Mouse (Mus musculus) kidney, postnatal 4 days (tissue): ENCODE results near the gene Snrk.

Experiments
- DNase-seq, 2 experiments: peaks; one replicate each; pipeline ENCODE4 v3.0.0; 2021; ENCODE audit warnings: mixed read lengths in 2 of 2

Gene Snrk

DNA sequence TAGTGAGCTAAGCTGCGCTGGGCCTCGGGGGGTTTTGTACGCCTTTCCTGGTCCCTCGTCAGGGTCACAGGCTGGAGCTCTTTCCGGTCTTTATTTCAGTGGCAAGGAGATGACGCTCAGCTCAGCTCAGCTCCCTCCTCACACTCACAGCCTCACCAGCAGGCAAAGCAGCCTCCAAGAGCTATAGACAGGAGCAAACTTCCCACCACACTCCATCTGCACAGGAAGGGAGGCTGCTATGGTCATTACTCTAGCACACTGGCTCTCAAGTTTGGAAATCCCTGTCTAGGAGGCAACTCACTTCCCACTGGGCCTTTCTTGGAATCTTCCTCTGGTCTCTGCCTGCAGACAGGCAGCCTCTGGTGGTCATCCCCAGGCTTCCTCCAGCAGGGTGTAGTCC, 68.9 kb downstream of the Snrk start:
- DNase-seq: no peak

DNA sequence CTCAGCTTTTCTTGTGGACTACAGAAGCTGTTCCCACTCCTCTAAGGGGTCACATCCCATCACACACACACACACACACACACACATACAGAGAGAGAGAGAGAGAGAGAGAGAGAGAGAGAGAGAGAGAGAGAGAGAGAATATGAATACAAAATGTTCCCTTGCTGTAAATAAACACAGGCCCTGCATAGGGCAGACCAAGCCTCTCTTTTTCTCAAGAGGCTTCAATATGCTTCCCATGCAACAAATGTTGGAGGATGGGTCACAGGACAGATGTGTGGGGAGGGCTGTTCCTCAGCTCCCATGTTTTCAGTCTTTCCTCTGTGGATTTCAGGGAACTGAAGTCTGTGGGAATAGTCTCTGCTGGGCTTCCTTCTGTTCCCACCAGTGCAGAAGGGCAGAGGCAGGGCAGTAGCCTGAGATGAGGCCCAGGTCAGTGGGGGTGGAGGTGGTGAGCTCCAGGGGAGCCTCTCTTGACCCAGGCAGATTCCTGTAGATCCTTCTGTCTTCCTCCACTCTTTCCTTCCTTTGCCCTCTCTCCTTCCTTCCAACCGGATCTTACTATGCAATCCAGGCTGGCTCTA, 69.7 kb downstream of the Snrk start:
- no peak for DNase-seq

DNA sequence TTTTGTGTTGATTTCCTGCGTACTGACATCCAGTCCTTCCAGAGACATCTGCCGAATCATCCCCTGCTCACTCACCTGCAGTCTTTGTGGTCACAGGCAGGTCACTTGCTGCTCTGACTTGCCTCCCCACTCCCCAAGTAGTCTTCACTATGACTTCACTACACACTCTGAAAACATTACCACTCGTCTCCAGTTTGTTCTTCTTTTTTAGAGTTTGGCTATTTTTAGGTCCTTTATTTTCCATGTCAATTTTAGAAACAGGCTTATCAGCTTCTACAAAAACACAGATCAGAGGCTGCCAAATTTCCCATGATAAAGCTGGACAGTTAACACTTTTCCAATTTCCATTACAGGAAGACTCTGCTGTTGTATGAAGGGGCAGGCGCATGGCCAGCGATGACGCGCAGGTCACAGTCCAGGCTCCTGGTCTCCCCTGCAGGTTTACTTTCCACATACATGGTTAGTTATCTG, 70.4 kb downstream of the Snrk start:
- DNase-seq: no peak

DNA sequence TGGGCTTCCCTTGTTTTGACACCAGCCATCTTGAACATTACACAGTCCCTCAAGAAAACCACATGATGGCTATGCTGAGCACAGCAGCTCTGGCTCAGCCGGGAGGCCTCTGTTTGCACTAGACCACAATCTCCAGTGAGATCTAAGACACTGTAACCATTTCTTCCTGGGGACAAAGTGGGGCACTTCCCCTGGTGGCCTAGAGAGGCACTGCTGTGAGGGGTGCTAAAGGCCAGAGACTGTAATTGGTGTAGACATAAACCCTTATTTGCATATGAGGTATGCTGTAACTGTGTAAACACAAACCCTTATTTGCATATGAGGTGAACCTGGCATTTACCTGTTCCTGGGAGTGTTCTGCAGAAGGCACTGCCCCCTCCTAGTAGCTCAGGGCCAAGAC, 71.7 kb downstream of the Snrk start:
- peak in 1 of 2 experiments; percentile 57 for DNase-seq

DNA sequence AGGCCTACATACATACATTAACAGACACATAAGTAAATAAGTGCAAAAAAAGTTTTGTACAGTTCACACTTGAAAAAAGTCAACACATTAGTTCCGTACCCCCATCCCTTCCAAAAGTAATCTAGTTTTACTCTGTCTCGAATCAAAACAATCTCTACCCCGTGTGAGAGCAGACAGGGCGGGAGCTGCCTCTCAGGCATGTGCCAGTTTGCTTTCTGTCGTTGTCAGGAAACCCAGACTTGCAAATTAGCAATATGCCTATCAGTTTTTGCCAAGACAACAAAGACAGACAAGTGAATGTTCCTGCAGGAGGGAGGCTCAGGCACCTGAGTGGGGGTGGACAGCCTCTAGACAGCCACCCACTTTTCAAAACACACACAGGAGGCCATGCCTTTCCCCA, 76.3 kb downstream of the Snrk start:
- no peak for DNase-seq

DNA sequence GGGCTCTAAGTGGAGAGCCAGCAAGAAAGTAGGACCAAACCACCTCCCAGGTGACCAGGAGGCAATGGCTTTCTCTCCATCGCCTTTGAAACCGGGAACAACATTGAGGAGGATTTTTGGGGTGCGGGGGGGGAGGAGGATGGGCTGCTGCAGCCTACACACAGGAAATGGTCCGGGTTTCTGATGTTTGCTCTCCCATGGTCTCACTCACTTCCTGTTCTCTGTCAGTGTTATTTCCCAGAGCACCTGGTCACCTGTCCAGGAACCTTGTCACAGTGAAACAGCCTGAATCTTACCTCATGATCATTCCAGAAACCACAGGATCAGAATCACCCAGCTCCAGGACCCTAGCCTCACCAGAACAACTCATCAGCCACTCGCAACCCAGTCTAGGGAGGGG, 76.8 kb downstream of the Snrk start:
- DNase-seq: no peak

DNA sequence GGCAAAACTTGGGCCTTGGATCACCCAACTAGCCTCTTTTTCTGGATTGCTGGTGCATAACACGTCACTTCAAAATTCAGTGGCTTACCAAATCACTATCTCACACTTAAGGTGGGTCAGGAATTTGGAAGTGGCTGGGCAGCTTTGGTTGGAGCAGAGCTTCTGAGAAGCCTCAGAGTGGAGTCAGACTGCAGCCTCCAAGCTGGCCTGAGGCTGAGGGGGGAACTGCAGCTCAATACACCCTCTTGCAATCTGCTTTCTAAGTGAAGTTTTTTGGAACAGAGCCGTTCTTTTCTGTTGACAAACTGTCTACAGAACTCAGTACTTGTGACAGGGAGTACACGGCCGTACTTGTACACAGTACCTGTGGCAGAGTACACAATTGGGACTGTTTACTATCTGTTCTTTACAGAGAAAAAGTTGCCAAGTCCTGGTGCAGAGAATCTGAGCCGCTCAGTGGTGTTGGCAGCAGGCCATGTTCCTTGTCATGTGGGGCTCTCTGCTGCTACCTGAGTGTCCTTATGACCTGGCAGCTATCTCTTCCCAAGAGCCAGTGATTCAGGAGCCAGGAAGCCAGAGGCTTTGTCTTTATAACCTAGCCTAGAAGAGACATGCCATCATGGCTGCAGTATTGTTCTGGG, 78.1 kb downstream of the Snrk start:
- peak; percentile 34 to 44 for DNase-seq

DNA sequence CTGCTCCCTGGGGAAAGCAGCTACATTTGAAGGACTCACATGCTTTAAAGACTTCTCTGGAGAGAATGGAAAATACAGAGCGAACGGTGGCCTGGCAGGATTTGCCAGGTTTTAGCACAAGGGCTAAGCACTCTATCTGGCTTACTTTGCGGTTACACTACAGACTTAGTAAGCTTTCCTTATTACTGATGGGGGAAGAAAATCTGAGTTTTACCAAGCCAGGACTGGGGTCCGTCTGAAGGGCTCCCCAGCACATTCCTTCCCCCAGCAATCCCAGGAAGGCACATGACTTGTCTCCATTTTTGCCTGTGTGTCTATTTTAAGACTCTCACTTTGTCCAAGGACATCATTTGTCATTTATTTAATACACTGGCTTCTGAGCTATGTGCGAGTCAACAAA, 80.0 kb downstream of the Snrk start:
- no peak for DNase-seq

DNA sequence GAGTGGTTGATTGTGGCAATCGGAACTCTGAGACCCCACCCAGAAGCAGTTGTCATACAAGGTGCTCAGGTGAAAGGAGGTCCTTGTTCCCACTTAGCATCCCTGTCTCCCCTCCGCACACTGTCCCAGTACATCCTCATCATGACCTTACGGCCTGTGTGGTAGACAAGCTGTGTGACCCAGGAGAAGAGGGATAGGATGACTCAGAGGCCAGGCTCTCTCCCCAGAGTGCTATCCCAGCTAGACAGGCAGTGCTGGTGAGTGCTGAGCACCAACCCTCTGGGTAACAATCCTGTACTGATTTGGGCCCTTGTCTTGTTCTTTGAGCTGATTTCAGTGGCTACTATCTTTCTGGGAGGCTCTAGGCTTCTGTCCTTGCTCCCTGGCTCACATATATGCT, 81.6 kb downstream of the Snrk start:
- no peak for DNase-seq

DNA sequence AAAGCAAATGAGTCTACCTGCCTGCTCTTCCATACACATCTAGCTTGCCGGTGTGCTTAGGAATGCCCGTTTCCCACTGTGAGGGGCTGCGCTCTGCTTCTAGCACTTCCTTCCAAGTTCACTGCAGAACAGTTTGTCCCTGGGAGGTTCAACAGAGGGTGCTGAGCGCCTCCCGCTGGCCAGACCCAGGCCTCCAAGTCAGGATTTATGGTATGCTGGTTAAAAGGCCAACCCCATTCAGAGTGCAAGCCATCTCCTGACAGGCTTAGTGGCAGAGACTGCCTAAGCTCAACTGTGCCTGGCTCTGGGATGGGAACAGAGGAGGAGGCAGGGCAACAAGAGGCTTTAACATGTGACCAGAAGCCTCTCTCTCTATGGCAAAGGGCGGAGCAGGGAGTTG, 82.2 kb downstream of the Snrk start:
- DNase-seq: peak; percentile 66 to 75

DNA sequence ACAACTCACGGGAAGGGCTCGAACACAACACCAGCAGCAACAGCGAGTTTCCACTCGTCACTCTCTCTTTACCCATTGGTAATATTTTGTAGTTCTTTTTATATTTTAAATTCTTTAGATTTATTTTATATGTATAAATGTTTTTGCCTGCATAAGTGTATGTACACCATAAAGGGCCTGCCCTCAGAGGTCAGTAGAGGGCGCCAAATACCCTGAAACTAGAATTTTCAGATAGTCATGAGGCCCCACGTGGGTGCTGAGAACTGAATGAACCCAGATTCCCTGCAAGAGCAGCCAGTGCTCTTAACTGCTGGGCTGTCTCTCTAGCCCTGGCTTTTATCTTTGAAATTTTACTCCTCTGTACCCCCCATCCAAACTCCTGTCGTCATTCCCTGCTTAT, 87.4 kb downstream of the Snrk start:
- peak in 1 of 2 experiments; percentile 38 for DNase-seq

DNA sequence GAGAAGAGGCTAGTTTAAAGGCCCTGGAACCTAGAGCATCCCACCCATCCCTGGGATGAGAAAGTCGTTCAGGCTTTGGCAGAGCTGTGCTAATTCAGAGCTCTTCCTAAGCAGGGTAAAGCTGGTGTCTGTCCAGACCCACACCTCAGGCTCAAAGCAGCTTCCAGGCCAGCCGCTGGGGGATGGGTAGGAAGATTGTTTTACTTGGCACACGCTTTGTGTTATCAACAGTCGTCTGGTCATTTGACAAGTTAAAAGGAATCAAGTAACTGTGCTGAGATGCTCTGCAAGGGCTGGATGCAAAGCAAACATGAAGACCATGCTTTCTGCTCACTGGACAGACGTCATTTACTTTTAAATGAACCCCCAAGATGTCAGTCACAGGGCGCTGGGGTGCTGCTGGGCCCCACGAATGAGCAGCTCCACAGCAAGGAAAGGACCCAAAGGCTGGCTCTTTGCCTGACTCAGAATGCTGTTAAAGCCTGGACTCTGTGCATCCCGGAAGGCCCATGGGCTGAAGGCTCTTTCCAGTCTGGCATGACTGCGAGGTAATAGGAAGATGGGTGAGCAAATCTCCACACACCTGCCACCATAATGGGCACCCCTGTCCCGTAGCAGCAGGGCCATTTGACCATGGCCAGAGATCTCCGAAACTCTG, 88.6 kb downstream of the Snrk start:
- peak; percentile 40 to 54 for DNase-seq

DNA sequence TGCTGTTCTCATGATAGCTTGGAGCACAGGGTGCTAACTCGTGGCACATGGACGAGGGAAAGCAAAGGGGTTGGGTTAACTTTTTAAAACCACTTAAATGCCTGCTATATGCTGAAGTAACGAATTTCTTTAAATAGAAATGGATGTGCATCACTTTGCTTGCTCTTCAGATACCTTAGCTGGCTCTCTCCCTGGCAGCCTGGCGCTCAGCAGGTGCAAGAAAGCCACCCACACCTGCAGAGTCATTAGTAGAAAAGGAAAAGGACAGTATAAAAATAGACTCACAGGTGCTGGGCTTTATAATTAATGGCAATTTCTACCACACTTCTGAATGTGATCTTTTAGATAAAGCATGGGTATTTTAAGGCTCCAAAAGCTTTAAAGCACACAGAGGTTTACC, 91.2 kb downstream of the Snrk start:
- no peak for DNase-seq

DNA sequence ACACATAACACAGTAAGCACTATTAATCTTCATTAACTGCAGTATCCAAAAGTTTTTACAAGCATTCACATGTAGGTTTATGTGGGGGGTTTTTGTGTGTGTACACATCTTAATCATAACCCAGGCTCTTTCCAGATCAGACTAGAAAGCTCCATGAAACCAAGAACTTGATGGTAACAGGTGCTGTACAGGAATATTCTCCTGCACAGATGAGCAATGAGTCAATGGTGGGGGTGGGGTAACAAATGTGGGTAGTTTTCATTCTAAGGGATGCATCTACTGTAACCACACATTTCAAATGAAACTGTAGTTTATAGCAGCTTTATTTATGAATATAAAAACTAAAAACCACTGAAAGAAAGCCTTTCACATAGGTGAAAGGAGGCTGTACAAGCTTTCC, 98.1 kb downstream of the Snrk start:
- DNase-seq: no peak

DNA sequence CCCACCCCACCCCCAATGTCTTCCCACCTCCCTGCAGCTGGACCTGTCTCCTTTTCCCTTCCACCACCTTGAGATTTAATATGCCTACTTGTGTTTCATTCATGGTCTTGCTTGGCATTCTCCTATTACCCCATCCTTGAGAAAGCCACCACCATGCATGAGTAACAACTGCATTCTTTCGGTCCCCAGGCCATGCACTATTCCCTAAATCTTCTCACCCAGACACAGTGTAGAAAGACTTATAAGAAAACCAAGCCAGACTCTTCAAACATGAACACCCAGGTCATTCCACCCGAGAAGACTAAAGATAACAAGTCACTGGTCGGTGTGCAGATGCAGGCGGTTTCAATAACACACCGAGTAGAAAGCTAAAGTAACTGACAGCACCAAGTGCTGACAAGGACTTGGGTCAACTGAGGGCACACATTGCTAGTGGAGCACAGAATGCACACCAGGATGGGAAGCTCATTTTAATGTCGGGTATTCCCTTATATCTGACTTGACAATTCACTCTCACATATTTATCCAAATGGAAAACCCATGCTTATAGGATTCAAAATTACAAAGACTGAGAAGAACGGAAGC, 100.0 kb downstream of the Snrk start:
- no peak for DNase-seq
